Mouse (Mus musculus) frontal cortex, adult (tissue): ENCODE measurements at regions not wholly inside any gene's neighbourhood (a gene's known extent, or its start where the extent isn't known, plus 50 kb on each side); places are given as distances from the start of the nearest gene placed in this dataset.
"Not testable (repeated sequence)": the region's sequence is repeated elsewhere in the genome, so short reads cannot be mapped to it uniquely, and the experiment has no call there.

ENCODE experiments used
- ATAC-seq: cut with Nextera tagmentation; 2 replicates; pipeline ENCODE4 v1.9.2; 2017; ENCODE audit warnings: mild to moderate bottlenecking, moderate library complexity, mixed read lengths; ENCODE audit not compliant: low TSS enrichment

DNA sequence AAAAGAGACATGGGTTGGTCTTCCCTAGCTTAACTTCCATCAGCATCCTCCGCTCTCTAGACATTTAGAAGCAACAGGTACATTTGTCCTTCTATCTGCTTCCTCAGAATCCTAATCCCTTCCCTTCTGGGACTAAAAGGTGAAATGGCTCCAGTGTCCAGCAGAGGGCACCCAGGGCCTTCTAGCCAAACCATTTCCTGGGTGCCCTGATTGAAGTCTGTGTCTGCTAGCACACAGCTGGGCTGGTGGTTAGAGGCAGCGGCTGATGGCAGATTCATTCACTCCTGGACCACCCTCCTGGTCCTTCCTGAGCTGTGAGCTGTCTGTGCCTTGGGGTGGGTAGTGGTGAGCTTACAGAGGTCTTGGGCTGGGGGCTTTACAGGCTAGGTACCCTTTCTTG, 76.5 kb upstream of the Col13a1 start:
- ATAC-seq = peak; percentile 91

DNA sequence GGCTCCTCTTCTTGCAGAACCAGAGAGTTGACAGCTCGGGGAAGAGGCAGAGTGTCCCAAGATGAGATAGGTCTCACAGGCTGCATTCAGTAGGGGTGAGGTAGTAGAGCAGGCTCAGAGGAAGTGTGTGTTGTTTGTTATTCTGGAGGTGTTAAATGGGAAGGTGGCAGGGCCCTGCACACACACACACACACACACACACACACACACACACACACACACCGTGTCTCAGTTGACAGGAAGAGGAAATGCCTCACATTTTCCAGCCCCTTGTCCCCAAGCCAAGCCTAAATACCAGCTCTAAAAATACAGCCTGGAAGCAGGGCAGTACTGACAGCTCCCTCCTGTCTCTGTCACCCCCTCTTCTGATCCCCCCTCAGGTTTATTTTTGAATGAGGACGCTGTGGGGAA, 70.9 kb upstream of the Col13a1 start:
- ATAC-seq = no peak

DNA sequence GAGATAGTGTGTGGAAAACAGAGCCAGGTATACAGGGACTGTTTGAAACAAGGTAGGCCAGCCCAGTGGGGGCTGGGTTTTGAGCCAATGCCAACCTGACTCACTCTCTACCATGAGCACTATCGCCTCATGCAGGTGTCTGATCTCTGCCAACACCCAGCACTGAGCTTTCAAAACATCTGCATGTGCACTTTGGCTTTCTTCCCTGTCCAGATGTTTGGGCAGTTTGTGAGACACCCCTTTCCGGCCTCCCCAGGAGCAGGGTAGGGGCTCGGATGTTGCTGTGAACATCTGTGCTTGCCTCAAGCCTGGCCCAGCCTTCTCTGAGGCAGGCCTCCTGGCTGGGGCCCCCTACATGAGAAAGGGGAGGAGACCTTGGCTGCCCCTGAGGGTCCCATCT, 65.5 kb upstream of the Col13a1 start:
- no peak for ATAC-seq

DNA sequence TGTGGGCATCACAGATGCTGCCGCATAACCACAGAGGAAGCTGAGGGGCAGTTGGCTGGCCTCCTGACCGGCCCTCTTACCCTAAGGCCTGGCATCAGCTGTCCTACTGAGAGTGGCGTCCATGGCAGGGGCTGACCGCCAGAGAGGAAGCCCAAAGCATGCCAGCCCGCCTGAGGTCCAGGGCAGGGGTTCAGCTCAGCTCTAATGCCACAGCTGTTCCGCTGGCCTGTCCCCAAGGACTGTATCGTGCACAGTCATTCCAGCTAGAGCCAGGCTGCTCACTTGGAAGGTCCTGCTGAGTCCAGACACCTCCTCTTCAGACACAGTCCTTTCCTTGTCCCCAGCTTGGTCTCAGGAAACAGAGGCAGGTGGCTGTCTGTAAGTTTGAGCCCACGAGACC, 61.0 kb upstream of the Col13a1 start:
- ATAC-seq = no peak

DNA sequence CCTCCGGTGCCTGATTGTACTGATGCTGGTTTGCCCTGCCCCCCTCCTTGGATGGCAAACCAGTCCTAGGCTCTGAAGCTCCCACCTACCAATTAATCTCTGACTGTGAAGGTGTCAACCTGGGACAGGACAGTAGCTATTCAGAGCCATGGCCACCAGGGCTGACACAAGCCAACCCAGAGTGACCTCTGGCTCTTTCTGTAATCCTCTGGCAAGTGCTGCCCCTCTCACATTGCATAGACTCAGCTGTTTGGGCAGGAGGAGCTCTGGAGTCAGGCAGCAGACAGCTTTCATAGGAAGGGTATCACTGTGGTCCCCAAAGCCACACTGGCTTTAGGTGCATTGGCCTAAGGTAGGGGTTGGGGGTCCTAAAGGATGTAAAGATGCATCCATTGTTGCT, 59.7 kb upstream of the Col13a1 start:
- no peak for ATAC-seq

DNA sequence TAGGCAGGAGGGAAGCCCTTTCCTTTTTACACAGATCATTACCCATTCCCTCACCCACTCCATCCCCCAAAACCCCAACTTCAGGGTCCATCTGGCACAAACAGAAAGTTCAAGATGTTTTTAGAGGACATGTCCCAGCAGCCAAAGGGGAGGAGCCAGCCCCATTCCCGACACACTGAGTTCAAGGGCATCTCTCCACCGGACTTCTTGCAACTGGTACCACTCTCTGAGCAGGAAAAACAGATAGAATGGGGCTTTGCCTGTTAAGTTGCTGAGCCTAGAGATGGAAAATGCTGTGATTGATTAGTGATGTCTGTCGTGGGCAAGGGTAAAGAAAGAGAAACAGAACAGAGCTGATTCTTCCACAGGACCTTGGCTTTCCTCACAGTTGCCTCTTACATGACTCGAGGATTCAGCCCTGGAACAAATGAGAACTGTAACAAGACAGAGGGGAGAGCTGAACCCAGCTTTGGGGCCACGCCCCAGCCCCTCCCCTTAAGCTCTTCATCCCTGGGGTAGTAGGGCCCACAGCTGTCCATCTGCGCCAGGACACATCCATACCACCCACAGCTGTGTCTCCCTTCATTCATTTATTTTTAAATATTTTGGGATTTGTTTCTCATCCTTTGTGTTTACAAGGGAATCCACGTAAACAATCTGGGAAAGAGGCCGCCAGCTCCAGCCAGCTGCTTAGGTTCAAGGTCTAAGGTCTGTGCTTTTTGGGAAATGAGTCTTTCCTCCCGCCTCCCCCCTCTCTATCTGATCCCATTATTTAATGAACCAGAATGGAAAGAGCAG, 58.7 kb upstream of the Col13a1 start:
- ATAC-seq = no peak

DNA sequence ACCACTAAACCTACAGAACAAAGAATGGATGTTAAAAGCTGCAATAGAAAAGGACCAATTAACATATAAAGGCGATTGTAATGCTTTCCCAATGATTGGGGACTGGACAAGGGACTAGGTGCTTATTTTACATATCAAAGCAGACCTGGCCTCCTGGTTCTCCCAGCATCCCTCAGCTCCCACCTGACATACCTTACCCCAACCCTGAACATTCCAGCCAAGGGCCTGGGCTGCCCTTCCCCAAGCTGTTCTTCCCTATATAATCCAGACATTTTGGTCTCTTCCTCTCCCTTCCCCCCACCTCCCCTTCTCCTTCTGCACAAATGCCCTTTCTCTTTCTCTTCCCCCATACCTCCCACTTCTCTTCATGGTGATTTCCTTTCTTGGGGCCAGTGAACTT, 57.9 kb upstream of the Col13a1 start:
- ATAC-seq = no peak

DNA sequence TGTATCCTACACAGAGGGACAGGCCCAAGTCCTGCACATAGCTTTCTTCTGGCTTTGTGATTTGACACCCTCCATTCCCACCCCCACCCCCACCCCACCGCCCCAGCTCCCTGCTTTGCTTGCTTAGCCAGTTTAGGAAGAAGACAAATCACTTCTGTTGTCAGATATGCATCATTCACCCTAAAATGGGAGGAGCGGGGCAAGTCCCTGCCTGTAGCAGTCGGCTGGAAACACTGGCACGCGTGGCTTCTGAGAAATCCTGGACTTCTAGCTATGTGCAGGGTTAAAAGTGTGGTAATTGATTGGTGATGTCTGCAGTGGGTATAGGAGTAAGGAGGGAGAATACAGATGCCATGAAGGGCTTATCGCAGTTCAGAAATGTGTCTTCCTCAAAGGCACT, 55.4 kb upstream of the Col13a1 start:
- ATAC-seq = no peak

DNA sequence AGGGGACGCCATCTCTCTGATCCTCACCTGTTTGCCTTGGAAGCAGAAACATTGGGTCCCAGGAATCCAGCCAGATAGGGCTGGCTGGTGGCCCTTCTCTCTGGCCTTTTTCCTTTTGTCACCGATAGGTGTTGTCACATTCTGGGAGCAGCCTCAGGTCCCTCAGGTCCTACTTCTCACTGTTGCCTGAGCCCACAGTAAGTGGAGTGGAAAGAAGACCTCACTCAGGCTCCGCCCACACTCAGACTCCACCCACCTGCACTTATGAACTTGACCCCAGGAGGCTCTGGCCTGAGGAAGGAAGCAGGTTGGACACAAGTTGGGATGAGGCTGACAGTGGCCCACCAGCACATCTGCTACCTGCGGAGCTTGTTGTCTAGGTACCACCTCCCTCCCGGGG, 54.8 kb upstream of the Col13a1 start:
- no peak for ATAC-seq

DNA sequence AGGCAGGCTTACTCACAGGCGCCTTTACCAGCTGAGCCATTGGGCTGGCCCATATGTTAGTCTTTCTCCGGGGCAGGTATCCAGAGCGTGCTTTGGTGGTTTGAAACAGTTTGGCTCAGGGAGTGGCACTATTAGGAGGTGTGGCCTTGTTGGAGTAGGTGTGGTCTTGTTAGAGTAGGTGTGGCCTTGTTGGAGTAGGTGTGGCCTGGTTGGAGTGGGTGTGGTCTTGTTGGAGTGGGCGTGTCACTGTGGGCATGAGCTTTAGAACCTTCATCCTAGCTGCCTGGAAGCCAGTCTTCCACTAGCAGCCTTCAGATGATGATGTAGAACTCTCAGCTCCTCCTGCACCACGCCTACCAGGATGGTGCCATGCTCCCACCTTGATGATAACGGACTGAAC, 53.1 kb upstream of the Col13a1 start:
- not testable (repeated sequence) for ATAC-seq

DNA sequence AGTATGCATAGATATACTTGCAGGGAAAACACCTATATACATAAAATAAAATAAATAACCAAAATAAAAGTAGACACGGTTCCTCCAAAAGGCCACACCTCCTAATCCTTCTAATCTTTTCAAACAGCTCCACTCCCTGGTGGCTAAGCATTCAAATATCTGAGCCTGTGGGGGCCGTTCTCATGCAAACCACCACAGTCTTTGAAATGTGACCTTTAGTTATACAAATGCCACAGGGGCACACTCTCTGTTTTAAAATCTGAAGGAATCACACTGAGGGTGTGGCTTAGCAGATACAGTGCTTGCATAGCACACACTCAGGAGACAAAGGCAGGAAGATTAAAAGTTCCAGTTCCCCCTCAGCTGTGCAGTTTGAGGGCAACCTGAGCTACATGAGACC, 50.4 kb upstream of the Col13a1 start:
- no peak for ATAC-seq
